Mouse (Mus musculus): ENCODE measurements around the gene Prkar1b.

DNA sequence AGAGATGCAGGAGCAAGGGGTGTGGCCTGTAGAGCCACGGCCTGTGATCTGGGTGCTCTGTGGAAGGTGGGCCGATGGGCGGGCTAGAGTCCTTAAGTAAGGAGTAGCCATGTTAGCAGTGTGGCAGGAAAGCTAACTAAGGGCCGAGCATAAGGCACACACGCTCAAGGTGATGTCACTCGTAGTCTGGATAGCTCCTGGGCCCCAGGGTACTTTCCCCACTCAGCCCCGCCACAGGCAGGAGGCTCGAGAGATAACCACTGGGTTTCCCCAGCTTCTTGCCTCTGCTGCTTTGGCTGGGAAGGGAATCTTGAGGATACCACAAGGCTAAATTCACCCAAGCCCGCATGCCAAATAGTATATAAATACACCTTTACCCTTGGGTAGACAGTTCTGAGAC lies 178.4 kb downstream of the Prkar1b start:
- TF ChIP-seq FLI1 (IDR thresholded peaks at IDR 0.05; ENCODE audit: low read length): no peak
- no peak for TF ChIP-seq GATA1 (IDR thresholded peaks at IDR 0.05; ENCODE audit: borderline replicate concordance, low read length)
